Mouse (Mus musculus) embryonic facial prominence, embryonic 11.5 days (tissue): ENCODE results near the gene Gng4. TPM values are rescaled to one million over a fixed set of nuclear protein-coding genes. Genes with fewer than 3 reads are reported as not detected.

Source experiments
- ATAC-seq: fragments of 200-750 bp; cut with Nextera tagmentation; replicated peaks from 2 replicates; pipeline ENCODE4 v1.8.0; 2017; ENCODE audit warnings: low read depth; ENCODE audit not compliant: insufficient number of reproducible peaks, low FRiP score, low TSS enrichment
- DNase-seq: peaks from one replicate; pipeline ENCODE4 v3.0.0-alpha.2; 2015; ENCODE audit warnings: low spot score
- H3K27ac ChIP-seq: fragments of 300-500 bp; sonication (generic); replicated peaks from 2 replicates; pipeline ENCODE4 v1.5.1; 2014; ENCODE audit warnings: mild to moderate bottlenecking, low read depth, low read length, control low read depth
- H3K27me3 ChIP-seq: fragments of 300-500 bp; sonication (generic); 2 replicates; pipeline ENCODE4 v1.6.1; 2014; ENCODE audit warnings: mild to moderate bottlenecking, low read length, moderate library complexity, mixed read lengths; ENCODE audit not compliant: control insufficient read depth, insufficient read depth
- H3K36me3 ChIP-seq: fragments of 300-500 bp; sonication (generic); replicated peaks from 2 replicates; pipeline ENCODE4 v1.6.1; 2014; ENCODE audit warnings: low read depth, mild to moderate bottlenecking, low read length, moderate library complexity, mixed read lengths; ENCODE audit not compliant: control insufficient read depth, insufficient read depth
- H3K4me1 ChIP-seq: fragments of 300-500 bp; sonication (generic); 2 replicates; pipeline ENCODE4 v1.6.1; 2014; ENCODE audit warnings: low read length, mixed read lengths; ENCODE audit not compliant: control insufficient read depth, insufficient read depth
- H3K4me2 ChIP-seq: fragments of 300-500 bp; sonication (generic); 2 replicates; pipeline ENCODE4 v1.6.1; 2014; ENCODE audit warnings: low read depth, mild to moderate bottlenecking, control low read depth, low read length, moderate library complexity
- H3K4me3 ChIP-seq: fragments of 300-500 bp; sonication (generic); 2 replicates; pipeline ENCODE4 v1.5.1; 2014; ENCODE audit warnings: low read depth, low read length, control low read depth
- H3K9ac ChIP-seq: fragments of 300-500 bp; sonication (generic); replicated peaks from 2 replicates; pipeline ENCODE4 v1.6.1; 2014; ENCODE audit warnings: mild to moderate bottlenecking, control low read depth, low read length
- H3K9me3 ChIP-seq: fragments of 300-500 bp; sonication (generic); replicated peaks from 2 replicates; pipeline ENCODE4 v1.6.1; 2016; ENCODE audit warnings: mild to moderate bottlenecking, low read length, inconsistent platforms, mixed read lengths; ENCODE audit not compliant: control insufficient read depth
- WGBS: fragments of 180-500 bp; shearing (Covaris S2); extraction: QIAGEN DNeasy Blood & Tissue Kit; methylation state at CpG from one replicate; pipeline ENCODE4 v1.1.7; 2014; 5-methylcytosine and 5-hydroxymethylcytosine counted together
- polyA plus RNA-seq: library from polyadenylated mRNA; unstranded; fragments of >200 nt; fragmentation: Nextera tagmentation; extraction: Ambion mirVana; gene quantifications from 2 replicates; pipeline ENCODE4 v1.2.1, GENCODE M21; 2014

Gene Gng4
- polyA plus RNA-seq, 1 experiment from 2014 or later: 2.4 TPM

DNA sequence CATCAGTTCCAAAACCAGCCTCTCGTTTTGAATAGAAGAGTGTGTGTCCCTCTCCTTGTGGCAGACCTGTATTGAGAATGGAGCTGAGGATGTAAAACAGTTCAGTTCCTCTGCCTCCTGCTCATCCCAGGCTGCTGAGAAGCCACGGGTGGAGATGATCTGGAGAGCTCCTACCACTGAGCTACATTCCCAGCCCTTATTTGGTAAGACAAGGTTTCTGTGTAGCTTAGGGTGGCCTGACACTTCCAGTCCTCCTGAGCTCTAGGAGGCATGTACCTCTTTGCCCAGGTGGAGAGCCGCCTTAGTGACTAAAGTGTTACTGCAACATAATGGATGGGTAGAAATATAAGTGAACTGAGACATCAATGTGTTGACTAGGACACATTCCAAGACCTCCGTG, 2.8 kb upstream of the Gng4 start:
- DNase-seq (no peak), ATAC-seq (no peak)
- Histone ChIP-seq H3K4me2 (no peak overlapping the region), H3K27ac (no peak overlapping the region), H3K27me3 (peaks cover 18% of the 10 kb centered on the region), H3K9ac (no peak overlapping the region), H3K36me3 (no peaks in the 10 kb centered on the region), H3K4me3 (no peak overlapping the region), H3K9me3 (no peaks in the 10 kb centered on the region), H3K4me1 (0 out of 2 replicates have a peak, but pooled peaks cover 5% of the 10 kb centered on the region)
- 82% methylated on average over 4 of the region's 4 CpGs for WGBS

DNA sequence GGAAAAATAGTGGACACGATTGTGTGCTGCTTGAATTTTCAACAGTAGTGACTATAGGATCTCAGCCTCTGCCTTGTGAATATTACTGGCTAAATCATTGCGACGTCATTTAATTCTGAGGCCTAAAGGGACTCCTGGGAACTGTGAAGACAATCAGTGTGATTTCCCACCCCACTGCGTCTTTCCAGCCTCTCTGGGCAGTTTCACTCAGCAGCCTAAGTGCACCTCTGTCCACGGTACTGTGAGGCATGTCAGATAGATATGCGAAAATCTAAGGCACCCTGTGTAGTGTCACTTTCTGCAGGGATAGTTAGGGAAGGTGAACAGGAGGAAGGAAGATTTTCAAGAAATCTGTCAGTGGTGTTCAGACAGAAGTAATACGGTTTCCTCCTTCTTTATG, 563 bp upstream of the Gng4 start:
- Histone ChIP-seq H3K9me3 (no peaks in the 10 kb centered on the region), H3K9ac (no peak overlapping the region), H3K27me3 (peaks cover 21% of the 10 kb centered on the region), H3K4me3 (no peak overlapping the region), H3K27ac (no peak overlapping the region), H3K4me2 (no peak overlapping the region; the same call in 1 of the 2 replicates), H3K4me1 (0 out of 2 replicates have a peak, but pooled peaks cover 5% of the 10 kb centered on the region), H3K36me3 (no peaks in the 10 kb centered on the region)
- WGBS: 51% methylated on average over 7 of the region's 7 CpGs
- DNase-seq (no peak), ATAC-seq (no peak)

DNA sequence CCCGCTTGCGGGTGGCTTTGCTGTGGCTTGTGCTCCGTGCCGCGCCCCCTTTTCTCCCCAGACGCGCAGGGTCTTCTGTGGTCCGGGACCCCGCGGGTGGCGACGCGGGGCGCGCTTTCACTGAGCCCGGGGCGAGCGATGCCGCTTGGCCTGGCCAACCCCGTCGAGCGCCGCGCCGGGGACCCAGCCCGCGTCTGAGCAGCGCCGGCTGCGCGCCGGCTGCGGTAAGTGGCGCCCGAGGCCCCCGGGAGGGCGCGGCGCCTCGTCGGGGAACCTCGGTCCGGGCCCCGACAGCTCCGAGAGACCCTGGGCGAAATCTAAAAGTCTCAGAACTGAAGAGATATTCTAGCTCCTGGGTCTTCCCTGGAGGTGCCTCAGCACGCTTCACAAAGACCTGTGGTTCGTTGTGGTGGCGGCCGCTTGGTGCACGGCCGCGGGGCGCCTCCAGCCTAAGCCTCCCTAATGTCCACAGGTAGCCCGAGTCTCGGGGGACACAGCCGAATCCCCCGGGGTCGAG, 619 bp downstream of the Gng4 start:
- DNase-seq: peak; percentile 27
- H3K4me3 ChIP-seq: peak overlapping the region; percentile 53
- no peak overlapping the region for H3K27ac ChIP-seq
- peaks cover 21% of the 10 kb centered on the region for H3K27me3 ChIP-seq
- 1% methylated on average over 46 of the region's 59 CpGs for WGBS
- 0 out of 2 replicates have a peak, but pooled peaks cover 5% of the 10 kb centered on the region for H3K4me1 ChIP-seq
- no peaks in the 10 kb centered on the region for H3K9me3 ChIP-seq
- ATAC-seq: peak; percentile 69
- peak overlapping the region; percentile 95 for H3K4me2 ChIP-seq
- no peaks in the 10 kb centered on the region for H3K36me3 ChIP-seq
- H3K9ac ChIP-seq: peak overlapping the region; percentile 34

DNA sequence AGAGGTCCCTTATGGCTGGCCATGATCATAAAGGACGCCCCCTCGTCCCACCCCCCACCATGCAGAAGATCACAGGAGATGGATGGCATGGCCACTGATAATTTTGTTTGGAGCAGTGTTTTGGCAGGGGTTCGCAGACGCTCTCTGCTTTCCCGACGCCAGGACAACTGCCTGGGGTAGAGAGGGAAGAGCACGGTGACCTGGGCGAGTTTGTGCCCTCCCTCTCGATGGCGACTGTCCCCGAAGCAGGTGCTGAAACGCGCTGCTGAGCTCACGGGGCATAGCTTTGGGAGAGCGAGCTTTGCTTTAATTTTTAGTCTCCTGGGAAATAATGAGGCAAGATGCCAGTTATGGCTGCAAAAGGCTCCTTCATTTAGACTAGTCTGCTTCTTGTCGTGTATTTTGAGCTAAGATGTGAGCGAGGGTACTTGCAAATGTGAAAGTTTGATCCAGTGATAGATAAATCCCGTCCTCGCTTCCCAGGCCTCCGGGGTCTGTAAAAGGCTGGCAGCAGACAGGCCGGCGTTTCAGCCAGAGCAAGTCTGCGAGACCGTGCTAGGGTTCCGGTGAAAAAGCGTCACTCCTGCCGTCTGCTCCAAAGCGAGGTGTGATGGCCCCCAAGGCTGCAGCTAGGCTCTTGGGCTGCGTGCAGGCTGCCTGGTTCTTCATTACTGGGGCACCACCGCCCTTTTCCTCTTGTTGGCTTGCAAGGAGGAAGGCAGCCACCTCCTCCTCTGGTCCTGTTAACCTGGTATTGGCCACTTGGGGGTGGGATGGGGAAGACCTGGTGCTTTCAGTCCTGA, 1.3 kb downstream of the Gng4 start:
- Histone ChIP-seq H3K9ac (no peak overlapping the region), H3K4me1 (0 out of 2 replicates have a peak, but pooled peaks cover 5% of the 10 kb centered on the region), H3K36me3 (no peaks in the 10 kb centered on the region), H3K9me3 (no peaks in the 10 kb centered on the region), H3K4me3 (peak overlapping the region; percentile 53), H3K4me2 (peak overlapping the region; percentile 95), H3K27me3 (peaks cover 21% of the 10 kb centered on the region), H3K27ac (no peak overlapping the region)
- peak; percentile 64 for DNase-seq
- ATAC-seq: no peak
- 2% methylated on average over 30 of the region's 30 CpGs for WGBS

DNA sequence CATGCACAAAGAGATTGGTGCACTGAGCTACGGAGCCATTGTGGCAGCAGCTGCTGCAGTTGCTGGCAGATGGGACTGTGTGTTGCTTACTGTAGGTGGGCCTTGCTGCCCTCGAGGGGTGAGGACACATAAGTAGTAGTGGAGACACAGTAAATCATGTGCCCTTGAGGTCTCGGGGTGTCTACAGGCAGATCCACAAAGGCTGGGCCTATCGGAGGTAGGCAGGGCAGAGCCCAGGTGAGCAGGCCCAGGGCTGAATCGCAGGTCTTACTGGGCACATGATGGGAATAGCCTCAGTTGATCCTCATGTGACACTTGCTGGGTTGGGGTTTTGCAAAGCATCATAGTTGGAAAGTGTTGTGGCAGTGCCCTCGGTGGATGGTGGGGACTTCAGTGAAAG, 3.1 kb downstream of the Gng4 start:
- 85% methylated on average over 6 of the region's 6 CpGs for whole genome bisulfite sequencing
- peaks cover 21% of the 10 kb centered on the region for H3K27me3 ChIP-seq
- no peaks in the 10 kb centered on the region for H3K36me3 ChIP-seq
- 0 out of 2 replicates have a peak, but pooled peaks cover 5% of the 10 kb centered on the region for H3K4me1 ChIP-seq
- H3K9me3 ChIP-seq: no peaks in the 10 kb centered on the region
- H3K27ac ChIP-seq: no peak overlapping the region
- no peak overlapping the region for H3K9ac ChIP-seq
- no peak overlapping the region for H3K4me2 ChIP-seq
- DNase-seq (no peak), ATAC-seq (no peak)
- no peak overlapping the region for H3K4me3 ChIP-seq

DNA sequence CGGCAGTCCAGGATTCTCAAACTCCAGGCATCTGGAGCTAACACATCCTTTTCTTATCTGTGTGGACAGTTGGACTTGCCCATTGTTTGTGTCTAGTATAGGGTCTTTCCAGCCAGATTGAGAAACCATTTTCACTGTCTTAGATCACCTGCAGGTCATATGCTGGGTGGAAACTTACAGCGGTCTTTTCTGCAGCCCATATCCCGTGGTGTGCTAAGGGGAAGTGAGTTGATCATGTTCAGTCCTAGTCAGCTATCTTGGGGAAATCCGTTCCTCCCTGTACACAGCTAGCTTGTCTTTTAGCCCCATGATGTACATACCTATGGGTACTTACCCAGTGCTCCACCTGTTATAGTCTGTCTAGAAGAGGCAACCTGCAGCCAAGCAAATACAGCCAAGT, 4.2 kb downstream of the Gng4 start:
- DNase-seq (no peak), ATAC-seq (no peak)
- Histone ChIP-seq H3K4me2 (no peak overlapping the region), H3K9me3 (no peaks in the 10 kb centered on the region), H3K36me3 (no peaks in the 10 kb centered on the region), H3K9ac (no peak overlapping the region), H3K4me1 (0 out of 2 replicates have a peak, but pooled peaks cover 5% of the 10 kb centered on the region), H3K4me3 (no peak overlapping the region), H3K27ac (no peak overlapping the region), H3K27me3 (peaks cover 21% of the 10 kb centered on the region)
- WGBS: 91% methylated on average over 4 of the region's 4 CpGs

DNA sequence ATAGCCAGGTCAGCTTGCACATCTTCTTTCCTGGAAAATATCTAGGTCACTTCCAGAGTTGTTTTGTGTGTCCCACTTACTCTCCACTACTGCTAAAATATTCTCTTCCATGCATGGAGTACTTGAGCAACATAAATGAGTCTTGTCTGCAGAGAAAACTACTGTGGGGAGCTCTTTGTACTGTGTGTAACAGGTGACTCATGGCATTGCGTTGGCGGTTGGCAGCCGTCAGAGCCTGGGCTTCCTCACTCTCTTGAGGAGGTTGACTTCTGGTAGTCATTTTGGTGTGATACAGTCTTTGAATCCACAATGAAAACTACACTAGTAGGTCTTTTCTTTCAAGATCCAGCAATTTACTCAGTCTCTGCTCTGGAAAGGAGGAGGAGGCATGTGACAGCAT, 8.1 kb downstream of the Gng4 start:
- no peak overlapping the region for H3K9ac ChIP-seq
- WGBS: 93% methylated on average over 3 of the region's 3 CpGs
- H3K36me3 ChIP-seq: no peaks in the 10 kb centered on the region
- H3K27me3 ChIP-seq: no peaks in the 10 kb centered on the region
- ATAC-seq (no peak), DNase-seq (no peak)
- H3K4me3 ChIP-seq: no peak overlapping the region
- no peaks in the 10 kb centered on the region for H3K9me3 ChIP-seq
- no peak overlapping the region for H3K4me2 ChIP-seq
- no peak overlapping the region for H3K27ac ChIP-seq
- no peaks in the 10 kb centered on the region for H3K4me1 ChIP-seq

DNA sequence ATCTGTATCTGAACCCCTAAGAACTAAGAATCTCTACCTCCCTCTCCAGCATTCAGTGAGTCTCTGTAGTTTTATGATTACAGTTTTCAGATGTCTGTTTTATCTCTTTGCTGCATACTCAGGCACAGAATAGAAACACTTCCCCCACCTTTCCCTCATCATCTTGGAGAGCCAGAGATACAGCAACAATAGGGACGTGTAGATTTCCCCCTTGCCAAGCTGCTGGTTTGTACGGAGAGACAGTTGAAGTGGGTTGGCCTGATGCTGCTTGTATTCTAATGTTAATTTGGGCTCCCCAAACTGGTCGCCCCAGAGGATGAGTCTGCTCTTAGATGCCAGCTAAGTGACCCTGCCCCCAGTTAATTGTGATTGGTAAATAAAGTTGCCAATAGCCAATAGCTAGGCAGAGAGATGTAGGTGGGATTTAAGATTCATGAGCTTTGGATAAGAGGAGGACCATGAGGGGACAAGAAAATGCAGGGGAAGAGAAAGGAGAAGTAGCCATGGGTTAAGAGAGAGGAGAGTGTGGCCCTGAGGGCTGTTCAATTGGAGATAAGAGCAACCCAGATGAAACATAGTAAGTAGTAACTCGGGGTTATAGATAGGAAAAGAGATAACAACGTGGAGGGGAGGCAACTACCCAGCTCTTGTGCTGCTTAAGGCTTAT, 11.4 kb downstream of the Gng4 start:
- H3K27ac ChIP-seq: no peak overlapping the region
- H3K9me3 ChIP-seq: no peaks in the 10 kb centered on the region
- WGBS: 34% methylated on average over 5 of the region's 5 CpGs
- H3K27me3 ChIP-seq: no peaks in the 10 kb centered on the region
- H3K36me3 ChIP-seq: no peaks in the 10 kb centered on the region
- no peak overlapping the region for H3K9ac ChIP-seq
- H3K4me1 ChIP-seq: no peaks in the 10 kb centered on the region
- H3K4me2 ChIP-seq: no peak overlapping the region
- ATAC-seq (no peak), DNase-seq (no peak)
- H3K4me3 ChIP-seq: no peak overlapping the region
